Mouse (Mus musculus) lung, postnatal 0 days (tissue): ENCODE measurements at regions not wholly inside any gene's neighbourhood (a gene's known extent, or its start where the extent isn't known, plus 50 kb on each side); places are given as distances from the start of the nearest gene placed in this dataset.

Experiments used
- CTCF ChIP-seq: IDR thresholded peaks from 2 replicates; pipeline ENCODE4 v1.5.1; 2016; ENCODE audit warnings: antibody characterized with exemption, mild to moderate bottlenecking
- EP300 ChIP-seq: IDR thresholded peaks from 2 replicates; pipeline ENCODE4 v1.6.1; 2016; ENCODE audit warnings: antibody characterized with exemption, mild to moderate bottlenecking, control low read depth

DNA sequence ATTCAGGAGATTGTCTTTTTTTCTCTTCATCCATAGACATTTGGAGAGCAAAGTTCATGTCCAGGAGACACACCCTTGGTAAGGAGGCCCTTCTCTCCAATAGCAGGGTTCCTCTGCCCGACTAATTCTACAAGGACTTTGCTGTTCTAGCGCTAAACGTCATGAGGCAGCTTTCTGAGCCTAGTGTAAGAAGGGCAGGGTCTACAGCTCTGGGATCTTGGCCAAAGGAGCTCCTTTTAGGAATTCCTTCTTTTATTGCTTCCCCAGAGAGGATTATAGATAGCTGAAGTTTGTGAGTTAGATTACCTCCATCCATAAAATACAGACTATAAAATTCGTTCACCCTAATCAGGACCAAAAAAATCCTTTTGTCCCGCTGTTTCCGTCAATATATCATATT, 378.5 kb upstream of the Smim15 start:
- TF ChIP-seq EP300 (no peak), CTCF (no peak)
